Mouse (Mus musculus): ENCODE measurements at regions not wholly inside any gene's neighbourhood (a gene's known extent, or its start where the extent isn't known, plus 50 kb on each side); places are given as distances from the start of the nearest gene placed in this dataset.

- no peak overlapping the region for H3K9ac ChIP-seq (replicated peaks; ENCODE audit: low read depth, low read length)
- H3K4me2 ChIP-seq (replicated peaks; ENCODE audit: low read depth, low read length) = no peak overlapping the region
- no peak overlapping the region for H3K4me3 ChIP-seq (ENCODE audit: low read depth, low read length)
- no peaks in the 10 kb centered on the region for H3K36me3 ChIP-seq (ENCODE audit: control insufficient read depth, insufficient read depth, low read length)
- WGBS = 31% methylated on average over 2 of the region's 2 CpGs
- no peak overlapping the region for H3K27ac ChIP-seq (ENCODE audit: low read length)
- H3K9me3 ChIP-seq (ENCODE audit: control insufficient read depth, low read depth, low read length) = no peaks in the 10 kb centered on the region
- no peaks in the 10 kb centered on the region for H3K4me1 ChIP-seq (ENCODE audit: control insufficient read depth, insufficient read depth, low read length)
- no peaks in the 10 kb centered on the region for H3K27me3 ChIP-seq (ENCODE audit: control insufficient read depth, insufficient read depth, low read length)
- no peak for ATAC-seq (ENCODE audit: insufficient number of reproducible peaks, insufficient read depth, low FRiP score, low read depth)
Observed at GRCm38 (mm10) chr13:115219701-115220100, 117.9 kb upstream of the Itga1 start.

- H3K27ac ChIP-seq (ENCODE audit: low read length) = no peak overlapping the region
- H3K36me3 ChIP-seq (ENCODE audit: control insufficient read depth, insufficient read depth, low read length) = no peaks in the 10 kb centered on the region
- ATAC-seq (ENCODE audit: insufficient number of reproducible peaks, insufficient read depth, low FRiP score, low read depth) = no peak
- H3K4me3 ChIP-seq (ENCODE audit: low read depth, low read length) = no peak overlapping the region
- H3K27me3 ChIP-seq (ENCODE audit: control insufficient read depth, insufficient read depth, low read length) = no peaks in the 10 kb centered on the region
- no peak overlapping the region for H3K9ac ChIP-seq (replicated peaks; ENCODE audit: low read depth, low read length)
- 77% methylated on average over 3 of the region's 3 CpGs for WGBS
- no peak overlapping the region for H3K4me2 ChIP-seq (replicated peaks; ENCODE audit: low read depth, low read length)
- H3K4me1 ChIP-seq (ENCODE audit: control insufficient read depth, insufficient read depth, low read length) = no peaks in the 10 kb centered on the region
- H3K9me3 ChIP-seq (ENCODE audit: control insufficient read depth, low read depth, low read length) = no peaks in the 10 kb centered on the region
Observed at GRCm38 (mm10) chr13:115211285-115211684, 109.5 kb upstream of the Itga1 start.

GRCm38 (mm10) chr13:115210643-115211208 lies 109.0 kb upstream of the Itga1 start:
- no peak overlapping the region for H3K9ac ChIP-seq (replicated peaks; ENCODE audit: low read depth, low read length)
- no peak for ATAC-seq (ENCODE audit: insufficient number of reproducible peaks, insufficient read depth, low FRiP score, low read depth)
- WGBS = 64% methylated on average over 10 of the region's 10 CpGs
- no peak overlapping the region for H3K27ac ChIP-seq (ENCODE audit: low read length)
- no peaks in the 10 kb centered on the region for H3K36me3 ChIP-seq (ENCODE audit: control insufficient read depth, insufficient read depth, low read length)
- no peak overlapping the region for H3K4me3 ChIP-seq (ENCODE audit: low read depth, low read length)
- no peaks in the 10 kb centered on the region for H3K9me3 ChIP-seq (ENCODE audit: control insufficient read depth, low read depth, low read length)
- H3K27me3 ChIP-seq (ENCODE audit: control insufficient read depth, insufficient read depth, low read length) = no peaks in the 10 kb centered on the region
- H3K4me1 ChIP-seq (ENCODE audit: control insufficient read depth, insufficient read depth, low read length) = no peaks in the 10 kb centered on the region
- no peak overlapping the region for H3K4me2 ChIP-seq (replicated peaks; ENCODE audit: low read depth, low read length)

GRCm38 (mm10) chr13:115209402-115210192 lies 107.8 kb upstream of the Itga1 start:
- Histone ChIP-seq H3K27ac (ENCODE audit: low read length) (no peak overlapping the region), H3K4me2 (replicated peaks; ENCODE audit: low read depth, low read length) (no peak overlapping the region), H3K27me3 (ENCODE audit: control insufficient read depth, insufficient read depth, low read length) (no peaks in the 10 kb centered on the region), H3K4me3 (ENCODE audit: low read depth, low read length) (no peak overlapping the region), H3K4me1 (ENCODE audit: control insufficient read depth, insufficient read depth, low read length) (no peaks in the 10 kb centered on the region), H3K9ac (replicated peaks; ENCODE audit: low read depth, low read length) (no peak overlapping the region), H3K36me3 (ENCODE audit: control insufficient read depth, insufficient read depth, low read length) (no peaks in the 10 kb centered on the region), H3K9me3 (ENCODE audit: control insufficient read depth, low read depth, low read length) (no peaks in the 10 kb centered on the region)
- ATAC-seq (ENCODE audit: insufficient number of reproducible peaks, insufficient read depth, low FRiP score, low read depth) = no peak
- WGBS = 90% methylated on average over 3 of the region's 3 CpGs

GRCm38 (mm10) chr13:115206723-115207122 lies 105.0 kb upstream of the Itga1 start:
- ATAC-seq (ENCODE audit: insufficient number of reproducible peaks, insufficient read depth, low FRiP score, low read depth) = no peak
- Histone ChIP-seq H3K27ac (ENCODE audit: low read length) (no peak overlapping the region), H3K4me1 (ENCODE audit: control insufficient read depth, insufficient read depth, low read length) (no peaks in the 10 kb centered on the region), H3K9ac (replicated peaks; ENCODE audit: low read depth, low read length) (no peak overlapping the region), H3K9me3 (ENCODE audit: control insufficient read depth, low read depth, low read length) (no peaks in the 10 kb centered on the region), H3K36me3 (ENCODE audit: control insufficient read depth, insufficient read depth, low read length) (no peaks in the 10 kb centered on the region), H3K4me2 (replicated peaks; ENCODE audit: low read depth, low read length) (no peak overlapping the region), H3K4me3 (ENCODE audit: low read depth, low read length) (no peak overlapping the region), H3K27me3 (ENCODE audit: control insufficient read depth, insufficient read depth, low read length) (no peaks in the 10 kb centered on the region)
- WGBS = 80% methylated on average over 7 of the region's 7 CpGs

GRCm38 (mm10) chr13:115199166-115199565 lies 97.4 kb upstream of the Itga1 start:
- H3K4me1 ChIP-seq (ENCODE audit: control insufficient read depth, insufficient read depth, low read length) = no peaks in the 10 kb centered on the region
- no peak overlapping the region for H3K27ac ChIP-seq (ENCODE audit: low read length)
- no peaks in the 10 kb centered on the region for H3K9me3 ChIP-seq (ENCODE audit: control insufficient read depth, low read depth, low read length)
- no peak overlapping the region for H3K4me2 ChIP-seq (replicated peaks; ENCODE audit: low read depth, low read length)
- H3K36me3 ChIP-seq (ENCODE audit: control insufficient read depth, insufficient read depth, low read length) = no peaks in the 10 kb centered on the region
- no peak overlapping the region for H3K4me3 ChIP-seq (ENCODE audit: low read depth, low read length)
- 21% methylated on average over 3 of the region's 3 CpGs for WGBS
- no peaks in the 10 kb centered on the region for H3K27me3 ChIP-seq (ENCODE audit: control insufficient read depth, insufficient read depth, low read length)
- ATAC-seq (ENCODE audit: insufficient number of reproducible peaks, insufficient read depth, low FRiP score, low read depth) = peak; percentile 61; the same call in 1 of the 2 replicates
- no peak overlapping the region for H3K9ac ChIP-seq (replicated peaks; ENCODE audit: low read depth, low read length)

GRCm38 (mm10) chr13:115188066-115188465 lies 86.3 kb upstream of the Itga1 start:
- no peak for ATAC-seq (ENCODE audit: insufficient number of reproducible peaks, insufficient read depth, low FRiP score, low read depth)
- Histone ChIP-seq H3K27ac (ENCODE audit: low read length) (no peak overlapping the region), H3K36me3 (ENCODE audit: control insufficient read depth, insufficient read depth, low read length) (no peaks in the 10 kb centered on the region), H3K9me3 (ENCODE audit: control insufficient read depth, low read depth, low read length) (no peaks in the 10 kb centered on the region), H3K4me3 (ENCODE audit: low read depth, low read length) (no peak overlapping the region), H3K4me2 (replicated peaks; ENCODE audit: low read depth, low read length) (no peak overlapping the region), H3K27me3 (ENCODE audit: control insufficient read depth, insufficient read depth, low read length) (no peaks in the 10 kb centered on the region), H3K9ac (replicated peaks; ENCODE audit: low read depth, low read length) (no peak overlapping the region), H3K4me1 (ENCODE audit: control insufficient read depth, insufficient read depth, low read length) (no peaks in the 10 kb centered on the region)
- 60% methylated on average over 2 of the region's 2 CpGs for WGBS

- Histone ChIP-seq H3K27ac (ENCODE audit: low read length) (no peak overlapping the region), H3K4me2 (replicated peaks; ENCODE audit: low read depth, low read length) (no peak overlapping the region), H3K4me1 (ENCODE audit: control insufficient read depth, insufficient read depth, low read length) (no peaks in the 10 kb centered on the region), H3K9me3 (ENCODE audit: control insufficient read depth, low read depth, low read length) (no peaks in the 10 kb centered on the region), H3K36me3 (ENCODE audit: control insufficient read depth, insufficient read depth, low read length) (no peaks in the 10 kb centered on the region), H3K9ac (replicated peaks; ENCODE audit: low read depth, low read length) (no peak overlapping the region), H3K27me3 (ENCODE audit: control insufficient read depth, insufficient read depth, low read length) (no peaks in the 10 kb centered on the region), H3K4me3 (ENCODE audit: low read depth, low read length) (no peak overlapping the region)
- WGBS = 82% methylated on average over 3 of the region's 3 CpGs
- no peak for ATAC-seq (ENCODE audit: insufficient number of reproducible peaks, insufficient read depth, low FRiP score, low read depth)
Observed at GRCm38 (mm10) chr13:115187356-115187755, 85.6 kb upstream of the Itga1 start.
